Mouse (Mus musculus) lung, postnatal 25 days (tissue): Measurements from ENCODE around the gene Rbfox3.

Experiments used
- DNase-seq: peaks from one replicate; pipeline ENCODE4 v3.0.0; 2022; ENCODE audit warnings: low spot score

The Rbfox3 gene

DNA sequence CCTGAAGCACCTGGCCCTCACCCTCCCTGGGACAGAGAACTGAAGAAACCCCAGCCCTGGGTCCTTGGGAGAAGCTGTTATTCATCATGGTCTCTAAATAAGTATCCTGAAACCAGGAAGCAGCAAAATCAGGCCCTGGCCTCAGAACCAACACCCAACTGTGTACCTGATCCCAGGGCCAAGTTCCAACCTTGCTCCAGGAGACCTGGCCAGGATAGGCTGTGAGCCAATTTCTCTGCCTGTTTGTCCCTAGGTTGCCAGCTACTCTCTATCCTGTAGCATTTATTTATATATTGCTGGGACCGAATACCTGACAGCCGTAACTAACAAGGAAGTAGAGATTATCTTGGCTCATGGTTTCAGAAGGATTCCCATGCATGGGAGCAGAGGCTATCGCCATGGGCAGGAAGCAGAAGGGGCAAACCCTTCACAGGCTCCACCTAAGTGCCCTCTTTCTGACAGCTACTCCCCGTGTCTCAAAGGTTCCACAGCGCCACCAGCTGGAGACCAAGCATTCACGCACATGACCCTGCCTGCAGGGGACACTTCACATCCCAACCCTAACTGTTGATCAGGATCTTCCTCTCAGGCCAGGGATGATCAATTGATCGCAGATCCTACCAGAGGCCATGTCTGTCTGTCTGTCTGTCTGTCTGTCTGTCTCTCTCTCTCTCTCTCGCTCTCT, 31.8 kb downstream of the Rbfox3 start:
- DNase-seq, result no peak

DNA sequence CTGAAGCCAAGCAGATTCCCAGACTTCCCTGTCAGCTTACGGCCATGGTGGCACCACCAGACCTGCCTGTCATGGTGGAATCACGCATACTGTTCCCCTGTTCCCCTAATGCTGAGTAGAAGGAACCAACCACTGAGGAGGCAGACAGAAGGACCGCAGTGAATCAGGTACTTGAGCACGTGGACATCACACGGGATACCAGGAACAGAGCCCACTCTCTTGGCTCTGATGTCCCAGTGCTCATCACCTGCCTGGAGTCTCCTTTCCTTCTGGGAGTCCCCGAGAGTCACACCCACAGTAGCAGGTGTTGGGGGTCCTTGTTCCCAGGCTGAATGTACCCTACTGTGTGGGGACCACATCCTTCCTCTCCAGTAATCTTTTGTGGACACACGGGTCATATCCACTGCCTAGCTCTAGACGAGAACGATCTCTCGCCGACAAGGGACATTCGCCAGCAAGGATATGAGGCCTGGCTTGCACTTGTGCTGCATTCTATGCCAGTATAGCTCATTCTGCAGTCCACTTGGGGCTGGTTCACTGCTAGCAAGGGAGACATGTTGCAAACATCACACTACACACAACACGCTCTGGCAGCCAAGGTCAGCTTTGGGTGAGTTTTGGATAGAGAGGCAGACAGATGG, 32.7 kb downstream of the Rbfox3 start:
- no peak for DNase-seq

DNA sequence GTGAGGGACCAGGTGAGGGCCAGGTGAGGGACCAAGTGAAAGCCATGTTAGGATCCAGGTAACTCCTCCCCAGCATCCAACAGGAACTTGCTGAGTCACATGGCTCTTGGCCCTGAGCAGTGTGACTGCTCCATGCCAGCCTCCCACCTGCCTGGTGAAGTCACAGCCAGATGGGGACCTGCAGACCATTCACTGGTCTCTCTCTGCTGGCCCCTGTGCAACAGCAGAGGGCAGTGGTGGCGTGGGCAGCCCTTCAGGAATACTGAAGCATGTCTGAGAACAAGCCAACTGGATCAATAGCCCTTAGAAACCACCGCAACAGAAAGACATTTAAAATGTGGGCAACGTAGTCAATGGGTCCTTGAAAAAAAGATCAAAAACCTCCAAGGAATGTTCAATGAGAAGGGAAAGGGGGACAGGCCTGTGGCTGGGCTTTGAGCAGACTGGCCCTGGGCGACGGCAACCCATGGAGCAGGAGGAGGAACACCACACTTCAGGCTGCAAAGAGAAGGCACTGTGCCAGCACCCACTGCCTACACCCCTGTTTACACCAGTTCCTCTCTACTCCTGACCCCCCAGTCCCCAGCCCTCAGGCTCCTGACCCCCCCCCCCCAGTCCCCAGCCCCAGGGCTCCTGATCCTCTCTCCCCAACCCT, 36.0 kb downstream of the Rbfox3 start:
- DNase-seq, result no peak

DNA sequence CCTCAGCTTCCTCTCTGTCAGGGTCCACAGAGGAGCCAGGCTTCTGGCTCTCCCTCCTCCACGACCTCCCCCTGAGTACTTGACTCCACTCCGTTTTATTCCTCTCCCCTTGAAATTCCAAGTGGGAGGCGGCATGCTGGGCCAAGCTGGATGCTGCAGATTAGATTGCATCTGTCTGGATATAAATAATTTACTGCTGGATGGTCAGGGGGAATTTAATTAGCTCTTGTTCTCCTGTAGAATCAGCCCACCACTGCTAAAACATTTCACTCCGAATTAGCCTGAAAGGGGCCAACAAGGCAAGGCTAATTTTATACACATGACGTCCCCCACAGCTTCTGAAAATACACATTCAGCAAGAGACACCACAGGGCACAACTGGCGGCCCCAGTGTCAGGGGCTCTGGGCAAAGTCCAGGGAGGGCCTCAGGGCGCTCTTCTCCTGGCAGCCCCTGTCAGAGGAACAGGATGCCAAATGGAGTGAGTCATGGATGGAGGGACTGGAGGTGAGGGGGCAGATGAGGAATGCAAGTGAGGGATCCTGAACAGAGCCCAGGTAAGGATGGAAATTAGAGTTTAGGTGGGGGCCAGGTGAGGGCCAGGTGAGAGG, 36.8 kb downstream of the Rbfox3 start:
- DNase-seq, result no peak

DNA sequence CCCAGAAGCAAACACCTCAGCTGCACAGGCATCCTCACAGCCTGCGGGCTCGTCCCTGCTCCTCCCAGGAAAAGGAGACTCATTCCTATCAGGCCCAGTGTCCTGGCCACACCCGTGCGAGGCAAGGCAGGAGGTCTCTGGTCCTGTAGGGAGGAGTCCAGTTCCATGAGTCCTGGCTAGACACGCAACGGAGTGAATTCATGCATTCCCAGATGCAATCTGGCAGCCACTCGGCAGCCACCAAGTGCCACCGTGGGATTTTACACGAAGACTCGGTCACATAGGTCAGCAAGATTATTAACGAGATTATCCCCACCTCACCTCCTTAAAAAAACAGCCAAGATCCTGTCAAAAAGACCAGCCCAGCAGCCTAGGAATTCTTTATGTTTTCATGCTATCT, 37.4 kb downstream of the Rbfox3 start:
- DNase-seq, result no peak

DNA sequence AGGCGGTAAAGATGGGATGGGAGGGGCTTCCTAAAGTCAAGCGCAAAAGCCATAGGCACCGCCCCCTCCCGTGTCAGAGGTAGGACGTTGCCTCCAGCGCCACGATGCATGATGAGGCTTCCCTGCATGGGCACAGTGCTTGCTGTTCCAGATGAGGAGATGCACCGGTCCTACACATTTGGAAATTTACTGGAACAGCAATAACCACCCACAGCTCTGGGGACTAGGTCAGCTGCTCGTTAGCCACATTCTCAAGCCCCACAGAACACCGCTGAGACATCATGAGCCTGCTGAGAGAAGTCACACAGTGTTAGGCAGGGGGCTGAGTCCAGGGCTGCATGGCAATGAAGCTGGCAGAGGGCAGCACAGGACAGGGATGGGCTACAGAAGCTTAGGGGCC, 39.9 kb downstream of the Rbfox3 start:
- DNase-seq, result no peak

DNA sequence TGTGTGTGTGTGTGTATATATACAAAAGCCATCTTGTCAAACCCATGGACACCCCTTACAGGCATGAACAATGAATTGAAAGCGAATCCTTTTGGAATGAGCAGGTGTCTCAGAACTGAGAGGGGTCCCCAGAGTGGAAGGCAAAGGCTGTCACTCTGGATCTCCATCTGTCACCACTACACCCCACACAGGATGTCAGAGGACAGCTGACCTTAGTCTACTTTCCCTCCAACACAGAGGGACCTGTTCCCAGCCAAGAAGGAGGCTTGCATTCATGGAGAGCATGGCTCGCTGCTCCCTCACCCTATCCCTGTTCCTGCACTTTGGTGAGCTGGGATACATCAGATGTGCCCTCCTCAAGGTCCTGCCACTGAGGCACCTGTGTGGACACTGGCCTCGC, 48.0 kb downstream of the Rbfox3 start:
- DNase-seq, result no peak

DNA sequence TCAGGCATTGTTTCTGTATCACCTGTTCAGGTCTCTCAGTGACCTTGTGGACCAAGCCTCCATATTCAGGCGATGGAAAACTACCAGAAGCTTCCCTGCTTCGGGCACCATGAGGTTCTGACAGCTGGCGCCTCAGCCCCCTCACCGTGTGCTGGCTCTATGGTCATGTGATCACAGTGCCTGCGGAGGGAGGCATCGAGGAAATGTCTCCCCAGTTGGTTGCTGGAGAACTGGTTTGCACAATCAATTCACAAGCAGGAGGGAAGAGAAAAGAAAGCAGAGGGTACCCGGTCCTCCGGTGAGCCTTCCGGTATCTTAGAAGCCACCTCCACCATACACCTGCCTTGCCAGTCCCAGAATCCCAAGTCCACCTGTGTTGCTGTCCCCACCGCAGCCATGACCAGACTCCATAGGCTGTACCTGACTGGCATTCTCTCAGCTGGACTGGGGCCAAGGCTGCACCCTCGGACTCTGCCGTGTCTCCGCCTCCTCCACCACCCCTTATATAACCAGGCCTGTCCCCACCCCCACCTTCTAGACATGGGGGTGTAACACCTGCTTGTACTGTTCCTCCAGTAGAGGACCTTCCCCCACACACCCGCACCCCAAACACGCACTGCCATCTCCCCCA, 49.5 kb downstream of the Rbfox3 start:
- no peak for DNase-seq

DNA sequence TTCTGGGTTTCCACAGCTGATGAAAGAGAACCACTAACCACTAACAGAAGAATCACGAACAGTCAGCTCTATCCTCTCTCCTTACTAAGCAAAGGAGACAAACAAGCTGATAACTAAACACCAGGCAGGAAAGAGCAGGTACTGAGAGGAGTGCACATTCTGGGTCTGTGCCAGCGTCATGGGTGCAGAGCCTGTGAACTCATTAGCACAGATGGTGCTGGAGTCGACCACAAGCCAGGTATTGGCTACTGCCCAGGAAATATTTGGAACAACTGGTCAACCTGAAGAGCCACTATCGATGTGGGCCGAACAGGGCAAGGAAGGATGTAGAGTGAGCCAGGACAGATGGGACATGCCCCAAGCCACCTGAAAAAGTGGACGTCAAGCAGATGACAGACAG, 50.2 kb downstream of the Rbfox3 start:
- DNase-seq, result no peak

DNA sequence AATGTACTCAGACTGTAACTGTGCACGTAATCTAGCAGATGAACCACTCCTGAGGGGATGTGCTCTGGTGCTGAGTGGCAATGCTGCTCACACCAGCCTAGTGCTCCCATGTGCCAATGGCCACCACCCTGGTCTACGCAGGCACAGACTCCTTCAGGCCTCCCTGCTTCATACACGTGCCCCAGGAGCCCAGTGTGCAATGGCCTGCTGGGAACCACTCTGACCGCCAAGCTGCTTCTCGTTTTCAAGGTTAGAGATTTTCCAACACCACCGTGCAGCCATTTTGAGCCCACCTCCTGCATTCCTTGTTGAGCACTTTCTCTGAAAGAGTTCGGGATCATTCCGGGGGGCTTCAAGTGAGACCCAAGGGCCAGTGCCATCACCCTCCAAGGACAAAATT, 50.6 kb downstream of the Rbfox3 start:
- no peak for DNase-seq

DNA sequence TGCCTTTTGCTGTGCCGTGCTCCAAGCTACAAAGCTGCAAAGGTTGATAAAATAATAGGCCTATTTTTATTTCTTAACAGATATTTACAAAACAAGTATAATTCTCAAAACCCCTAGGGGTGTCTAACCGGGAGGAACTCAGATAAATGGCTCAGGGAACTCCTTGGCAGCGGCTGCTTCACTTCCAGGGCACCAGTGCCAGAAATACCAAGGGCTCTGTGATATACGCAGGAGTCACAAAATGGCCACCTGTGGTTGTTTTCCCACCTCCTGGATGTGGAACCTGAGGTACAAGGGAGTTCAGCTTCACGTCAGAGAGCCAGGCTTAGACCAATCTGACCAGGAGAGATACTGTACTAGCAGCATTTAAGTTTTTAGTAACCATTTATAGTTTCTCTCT, 51.6 kb downstream of the Rbfox3 start:
- no peak for DNase-seq

DNA sequence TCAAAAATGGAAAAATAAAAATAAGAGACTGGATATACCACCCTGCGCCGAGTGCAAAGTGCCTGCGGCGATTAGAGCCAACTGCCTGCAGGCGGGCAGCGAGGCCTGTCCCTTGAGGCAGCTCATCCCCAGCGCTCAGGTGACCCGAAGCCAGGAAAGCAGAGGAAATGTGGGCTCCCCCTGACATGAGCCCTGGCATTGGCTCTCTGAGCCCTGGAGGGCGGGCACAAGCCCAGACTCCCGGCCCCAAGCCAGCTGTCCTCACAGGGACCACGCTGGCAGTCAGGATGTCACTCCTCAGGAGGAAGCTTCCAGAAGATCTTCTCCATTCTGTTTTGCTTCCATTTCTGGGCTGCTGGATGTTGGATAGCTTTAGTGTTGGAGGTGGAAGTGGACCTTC, 53.1 kb downstream of the Rbfox3 start:
- DNase-seq, result no peak

DNA sequence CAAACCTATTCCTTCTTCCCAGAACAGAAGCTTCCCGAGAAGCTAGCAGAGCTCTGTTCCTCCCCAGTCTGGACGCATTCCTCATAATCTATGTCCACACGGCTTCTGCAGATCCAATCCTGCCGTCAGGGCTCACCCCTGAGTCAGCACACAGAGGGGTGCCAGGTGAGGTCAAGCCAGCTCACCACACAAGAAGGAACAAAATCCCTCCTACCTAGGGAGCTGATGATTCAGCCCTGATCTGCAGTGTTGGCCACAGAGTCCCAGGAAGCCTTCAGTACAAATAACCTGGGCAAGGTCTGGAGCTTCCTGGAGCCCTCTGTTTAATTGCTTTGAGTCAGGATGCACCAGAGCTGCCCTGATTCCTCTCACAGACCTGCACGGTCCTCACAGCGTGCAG, 60.0 kb downstream of the Rbfox3 start:
- DNase-seq, result no peak

DNA sequence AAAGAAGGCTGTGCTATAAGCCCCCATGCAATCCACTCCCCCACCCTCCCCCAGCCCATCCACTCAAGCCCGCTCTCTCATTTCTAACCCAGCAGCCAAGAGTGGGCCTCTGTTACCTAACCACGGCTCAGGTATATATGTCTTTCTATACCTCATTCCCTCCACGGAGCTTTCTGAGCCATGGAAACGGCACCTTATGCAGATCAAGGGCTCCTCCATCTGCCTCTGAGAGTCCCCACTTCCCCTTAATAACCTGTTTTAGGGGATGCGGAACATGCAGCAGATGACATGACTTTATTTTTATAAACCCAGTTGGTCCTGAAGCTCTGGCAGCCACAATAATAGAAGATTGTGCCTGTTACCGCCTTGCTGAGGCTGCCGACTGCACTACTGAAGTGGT, 63.4 kb downstream of the Rbfox3 start:
- DNase-seq, result no peak

DNA sequence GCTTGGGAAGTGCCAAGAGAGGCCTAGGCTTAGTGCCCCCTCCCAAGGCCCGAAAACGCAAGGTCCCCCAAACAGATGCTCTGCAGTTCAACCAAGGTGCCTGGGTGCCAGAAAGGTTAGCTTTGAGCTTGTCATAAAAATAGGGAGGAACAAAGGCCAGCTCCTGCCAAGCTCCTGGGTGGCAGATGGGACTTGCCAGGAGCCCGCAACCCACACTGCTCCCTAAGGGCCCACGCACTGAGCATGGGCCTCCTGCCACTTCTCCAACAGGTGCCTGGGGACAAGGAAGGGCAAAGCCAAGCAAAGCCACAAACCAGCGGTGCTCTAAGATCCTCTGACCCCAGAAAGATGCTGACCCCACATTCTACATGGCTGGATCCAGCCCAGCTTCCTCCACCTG, 70.4 kb downstream of the Rbfox3 start:
- DNase-seq, result no peak

DNA sequence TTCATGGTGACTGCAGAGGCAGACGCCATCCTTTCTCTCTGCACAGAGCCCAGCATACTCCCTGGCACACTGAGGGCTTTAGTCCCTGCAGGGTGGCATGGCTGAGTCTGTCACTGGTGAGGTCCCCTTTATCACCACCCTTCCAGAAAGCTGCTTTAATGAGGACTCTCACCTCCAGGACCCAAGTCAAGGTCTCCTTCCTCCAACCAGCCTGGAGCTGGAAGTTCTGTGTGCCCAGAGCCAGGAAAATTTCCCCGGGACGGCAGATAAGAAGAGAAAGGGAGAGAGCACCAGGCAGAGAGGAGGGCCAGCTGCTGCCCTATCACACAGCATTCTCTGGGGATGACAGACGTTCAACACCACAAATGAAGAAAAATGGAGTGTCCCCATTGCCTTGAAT, 73.2 kb downstream of the Rbfox3 start:
- DNase-seq, result no peak

DNA sequence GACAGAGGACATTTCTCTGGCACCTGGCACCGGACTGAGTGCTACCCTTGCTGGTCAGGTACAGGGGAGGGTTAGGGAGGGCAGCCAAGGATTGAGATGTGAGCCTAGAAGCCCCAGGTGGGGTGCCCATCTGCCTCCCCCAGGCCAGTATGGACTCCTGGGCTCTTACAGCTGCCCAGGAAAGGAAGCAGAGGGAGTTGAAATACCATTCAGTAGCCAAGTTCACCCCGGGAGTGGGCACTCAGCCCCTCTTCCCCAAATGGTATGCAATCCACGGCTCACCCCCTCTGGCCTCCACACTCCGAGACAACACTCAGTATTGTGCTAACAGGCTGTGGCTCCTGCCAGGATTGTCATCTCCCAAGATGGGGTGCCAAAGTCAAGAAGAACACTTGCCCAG, 74.5 kb downstream of the Rbfox3 start:
- DNase-seq, result no peak

DNA sequence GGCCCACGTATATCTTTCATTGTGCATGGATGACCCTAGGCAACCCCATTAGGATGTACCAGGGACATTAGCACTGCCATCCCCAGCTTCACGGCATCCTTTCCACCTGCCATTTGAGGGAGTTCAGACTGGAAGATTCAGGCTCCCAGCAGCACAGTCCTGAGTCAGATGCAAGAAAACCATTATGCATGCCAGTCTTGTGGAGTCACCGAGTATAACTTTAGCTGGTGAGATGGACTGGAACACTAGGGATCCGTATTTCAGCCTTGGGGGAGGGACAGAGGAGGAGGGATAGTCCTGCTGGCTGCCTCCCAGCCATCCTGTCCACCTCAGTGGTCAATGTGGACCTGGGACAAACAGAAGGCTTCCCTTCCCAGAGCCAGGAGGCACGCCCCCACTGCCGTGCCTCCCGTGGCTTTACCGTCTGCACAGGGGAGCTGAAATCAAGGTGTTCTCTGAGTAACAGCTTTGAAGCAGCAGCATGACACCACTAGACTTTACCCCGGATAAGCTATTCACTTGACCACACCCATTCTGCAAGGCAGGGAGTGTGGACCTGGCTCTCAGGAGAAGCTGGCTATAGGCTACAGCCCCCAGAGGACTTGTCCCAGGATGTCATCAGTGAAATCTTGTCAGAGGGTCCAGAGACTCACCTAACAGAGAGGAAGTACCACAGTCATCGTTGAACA, 78.5 kb downstream of the Rbfox3 start:
- no peak for DNase-seq

DNA sequence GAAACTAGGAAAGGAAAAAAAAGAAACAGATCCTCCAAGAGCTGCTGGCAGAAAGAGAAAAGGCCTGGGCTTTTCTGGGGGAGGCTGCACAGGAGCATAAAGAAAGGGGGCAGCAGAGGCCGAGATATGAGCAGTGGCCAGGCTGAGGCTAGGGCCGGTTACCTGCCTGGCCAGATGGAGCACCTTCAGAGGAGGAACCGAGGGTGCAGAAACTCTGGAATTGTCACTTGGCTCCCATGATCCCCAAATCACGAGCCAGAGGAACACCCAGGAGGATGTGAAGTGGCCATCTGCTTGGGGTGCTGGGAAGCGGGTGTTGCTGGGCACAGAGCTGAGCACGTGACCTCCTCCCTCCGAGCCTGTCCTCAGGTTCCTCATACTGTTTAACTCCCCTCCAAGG, 79.7 kb downstream of the Rbfox3 start:
- DNase-seq, result no peak

DNA sequence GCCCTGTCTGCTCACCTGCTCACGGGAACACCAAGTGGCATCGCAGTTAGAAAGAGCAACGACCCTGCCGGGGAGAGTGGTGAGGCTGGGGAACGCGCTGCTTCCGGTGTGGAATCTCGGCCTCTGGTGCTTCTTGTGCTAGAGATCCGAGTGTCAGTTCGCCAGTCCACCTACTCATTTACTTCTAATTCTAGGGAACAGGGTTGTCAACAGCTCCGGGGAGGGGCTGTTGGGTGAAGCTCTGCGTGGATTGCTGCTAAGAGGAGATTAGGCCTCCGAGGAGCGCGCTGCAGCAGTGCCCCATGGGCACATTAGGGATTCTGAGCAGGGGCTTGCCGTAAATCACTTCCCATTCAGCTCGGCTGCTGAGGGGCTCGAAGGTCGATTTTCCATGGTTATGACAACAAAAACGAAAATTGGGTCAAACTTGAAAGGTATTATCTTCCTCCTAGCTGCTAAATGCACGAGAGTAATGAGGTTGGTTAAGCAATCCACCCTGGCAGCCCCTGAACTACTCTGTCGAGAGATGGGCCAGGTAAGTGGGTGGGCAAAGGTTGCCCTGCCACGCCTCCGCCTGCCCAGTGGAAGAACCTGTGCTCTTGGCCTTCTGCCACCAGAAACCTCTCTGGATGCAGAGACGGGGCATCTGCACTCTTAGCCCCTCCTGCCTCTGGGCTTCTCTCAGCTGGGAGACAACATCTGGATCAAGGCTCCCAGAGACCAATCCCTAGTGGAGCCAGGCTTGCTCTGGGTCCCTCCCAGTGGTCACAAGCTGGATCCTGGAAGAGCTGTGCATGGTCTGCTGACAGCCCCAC, 85.9 kb downstream of the Rbfox3 start:
- no peak for DNase-seq

DNA sequence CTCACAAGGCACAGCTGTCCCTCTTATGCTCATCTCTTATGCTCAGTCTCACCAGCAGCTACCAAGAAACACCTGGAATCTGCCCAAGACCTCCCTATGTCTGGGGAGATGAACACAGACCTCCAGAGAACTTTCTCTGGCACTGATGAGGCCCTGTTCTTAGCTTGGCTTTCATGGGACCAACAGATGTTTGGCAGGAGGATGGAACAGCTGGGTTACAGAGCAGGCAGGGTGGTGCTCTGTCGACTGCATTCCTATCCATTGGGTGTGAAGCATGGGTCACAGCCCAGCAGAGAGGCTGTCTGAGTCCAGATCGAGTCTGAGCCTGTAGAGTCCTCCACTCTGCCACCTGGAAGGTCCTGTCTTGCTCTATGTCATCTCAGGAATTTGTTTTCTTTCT, 90.0 kb downstream of the Rbfox3 start:
- DNase-seq, result peak; percentile 1
